Mouse (Mus musculus): Measurements from ENCODE around the gene Dnah6. TPM values are rescaled to one million over a fixed set of nuclear protein-coding genes. Genes with fewer than 3 reads are reported as not detected.

The Dnah6 gene
- polyA plus RNA-seq, 1 experiment from 2014 or later = 0.02 TPM

- ATAC-seq (ENCODE audit: low FRiP score, low TSS enrichment) = no peak
- H3K4me3 ChIP-seq (ENCODE audit: low read depth, low read length) = no peak overlapping the region
- DNase-seq (ENCODE audit: low spot score) = no peak
- no peak for TF ChIP-seq EP300 (optimal IDR thresholded peaks at IDR 0.05)
- no peak for TF ChIP-seq CTCF (IDR thresholded peaks at IDR 0.05; ENCODE audit: low read depth)
- no peaks in the 10 kb centered on the region for H3K9me3 ChIP-seq (ENCODE audit: control insufficient read depth, low read length)
- no peaks in the 10 kb centered on the region for H3K27me3 ChIP-seq (ENCODE audit: control insufficient read depth, insufficient read depth, low read length)
- H3K36me3 ChIP-seq (ENCODE audit: control insufficient read depth, insufficient read depth, low read length) = no peaks in the 10 kb centered on the region
- no peak overlapping the region for H3K27ac ChIP-seq (replicated peaks)
- WGBS = 47% methylated on average over 5 of the region's 5 CpGs
- no peak overlapping the region for H3K9ac ChIP-seq (ENCODE audit: low read length)
- H3K4me2 ChIP-seq (replicated peaks; ENCODE audit: low read depth) = no peak overlapping the region
- H3K4me1 ChIP-seq (replicated peaks; ENCODE audit: control insufficient read depth, insufficient read depth) = no peaks in the 10 kb centered on the region
Measured at GRCm38 (mm10) chr6:73132784-73133183, 88.7 kb downstream of the Dnah6 start.

- no peak overlapping the region for H3K9ac ChIP-seq (ENCODE audit: low read length)
- WGBS = 58% methylated on average over 9 of the region's 9 CpGs
- H3K9me3 ChIP-seq (ENCODE audit: control insufficient read depth, low read length) = no peaks in the 10 kb centered on the region
- no peaks in the 10 kb centered on the region for H3K27me3 ChIP-seq (ENCODE audit: control insufficient read depth, insufficient read depth, low read length)
- H3K27ac ChIP-seq (replicated peaks) = no peak overlapping the region
- H3K36me3 ChIP-seq (ENCODE audit: control insufficient read depth, insufficient read depth, low read length) = no peaks in the 10 kb centered on the region
- no peak overlapping the region for H3K4me3 ChIP-seq (ENCODE audit: low read depth, low read length)
- no peaks in the 10 kb centered on the region for H3K4me1 ChIP-seq (replicated peaks; ENCODE audit: control insufficient read depth, insufficient read depth)
- no peak for ATAC-seq (ENCODE audit: low FRiP score, low TSS enrichment)
- TF ChIP-seq EP300 (optimal IDR thresholded peaks at IDR 0.05) = no peak
- no peak for TF ChIP-seq CTCF (IDR thresholded peaks at IDR 0.05; ENCODE audit: low read depth)
- no peak for DNase-seq (ENCODE audit: low spot score)
- no peak overlapping the region for H3K4me2 ChIP-seq (replicated peaks; ENCODE audit: low read depth)
Measured at GRCm38 (mm10) chr6:73127594-73127993, 93.9 kb downstream of the Dnah6 start.

- H3K36me3 ChIP-seq (ENCODE audit: control insufficient read depth, insufficient read depth, low read length) = no peaks in the 10 kb centered on the region
- H3K4me3 ChIP-seq (ENCODE audit: low read depth, low read length) = no peak overlapping the region
- WGBS = 86% methylated on average over 11 of the region's 11 CpGs
- TF ChIP-seq EP300 (optimal IDR thresholded peaks at IDR 0.05) (no peak), CTCF (IDR thresholded peaks at IDR 0.05; ENCODE audit: low read depth) (no peak)
- H3K4me2 ChIP-seq (replicated peaks; ENCODE audit: low read depth) = no peak overlapping the region
- ATAC-seq (ENCODE audit: low FRiP score, low TSS enrichment) = no peak
- no peaks in the 10 kb centered on the region for H3K9me3 ChIP-seq (ENCODE audit: control insufficient read depth, low read length)
- H3K9ac ChIP-seq (ENCODE audit: low read length) = no peak overlapping the region
- no peak overlapping the region for H3K27ac ChIP-seq (replicated peaks)
- H3K27me3 ChIP-seq (ENCODE audit: control insufficient read depth, insufficient read depth, low read length) = no peaks in the 10 kb centered on the region
- H3K4me1 ChIP-seq (replicated peaks; ENCODE audit: control insufficient read depth, insufficient read depth) = no peaks in the 10 kb centered on the region
- DNase-seq (ENCODE audit: low spot score) = no peak
Measured at GRCm38 (mm10) chr6:73120348-73120747, 101.1 kb downstream of the Dnah6 start.

GRCm38 (mm10) chr6:73113898-73114297, 107.6 kb downstream of the Dnah6 start:
- no peaks in the 10 kb centered on the region for H3K36me3 ChIP-seq (ENCODE audit: control insufficient read depth, insufficient read depth, low read length)
- TF ChIP-seq EP300 (optimal IDR thresholded peaks at IDR 0.05) (no peak), CTCF (IDR thresholded peaks at IDR 0.05; ENCODE audit: low read depth) (no peak)
- no peak overlapping the region for H3K4me2 ChIP-seq (replicated peaks; ENCODE audit: low read depth)
- WGBS = 62% methylated on average over 2 of the region's 2 CpGs
- ATAC-seq (ENCODE audit: low FRiP score, low TSS enrichment) (no peak), DNase-seq (ENCODE audit: low spot score) (no peak)
- H3K9me3 ChIP-seq (ENCODE audit: control insufficient read depth, low read length) = no peaks in the 10 kb centered on the region
- H3K4me3 ChIP-seq (ENCODE audit: low read depth, low read length) = no peak overlapping the region
- H3K27me3 ChIP-seq (ENCODE audit: control insufficient read depth, insufficient read depth, low read length) = no peaks in the 10 kb centered on the region
- no peaks in the 10 kb centered on the region for H3K4me1 ChIP-seq (replicated peaks; ENCODE audit: control insufficient read depth, insufficient read depth)
- no peak overlapping the region for H3K27ac ChIP-seq (replicated peaks)
- H3K9ac ChIP-seq (ENCODE audit: low read length) = no peak overlapping the region

- DNase-seq (ENCODE audit: low spot score) (no peak), ATAC-seq (ENCODE audit: low FRiP score, low TSS enrichment) (no peak)
- no peak overlapping the region for H3K9ac ChIP-seq (ENCODE audit: low read length)
- H3K36me3 ChIP-seq (ENCODE audit: control insufficient read depth, insufficient read depth, low read length) = no peaks in the 10 kb centered on the region
- H3K4me2 ChIP-seq (replicated peaks; ENCODE audit: low read depth) = no peak overlapping the region
- no peak overlapping the region for H3K4me3 ChIP-seq (ENCODE audit: low read depth, low read length)
- 27% methylated on average over 2 of the region's 2 CpGs for WGBS
- TF ChIP-seq EP300 (optimal IDR thresholded peaks at IDR 0.05) (no peak), CTCF (IDR thresholded peaks at IDR 0.05; ENCODE audit: low read depth) (no peak)
- H3K27me3 ChIP-seq (ENCODE audit: control insufficient read depth, insufficient read depth, low read length) = no peaks in the 10 kb centered on the region
- no peaks in the 10 kb centered on the region for H3K9me3 ChIP-seq (ENCODE audit: control insufficient read depth, low read length)
- H3K27ac ChIP-seq (replicated peaks) = no peak overlapping the region
- no peaks in the 10 kb centered on the region for H3K4me1 ChIP-seq (replicated peaks; ENCODE audit: control insufficient read depth, insufficient read depth)
Measured at GRCm38 (mm10) chr6:73113365-73113764, 108.1 kb downstream of the Dnah6 start.

GRCm38 (mm10) chr6:73093133-73093532, 128.3 kb downstream of the Dnah6 start:
- Histone ChIP-seq H3K9me3 (ENCODE audit: control insufficient read depth, low read length) (no peaks in the 10 kb centered on the region), H3K36me3 (ENCODE audit: control insufficient read depth, insufficient read depth, low read length) (no peaks in the 10 kb centered on the region), H3K4me2 (replicated peaks; ENCODE audit: low read depth) (no peak overlapping the region), H3K4me3 (ENCODE audit: low read depth, low read length) (no peak overlapping the region), H3K27me3 (ENCODE audit: control insufficient read depth, insufficient read depth, low read length) (no peaks in the 10 kb centered on the region), H3K27ac (replicated peaks) (no peak overlapping the region), H3K9ac (ENCODE audit: low read length) (no peak overlapping the region), H3K4me1 (replicated peaks; ENCODE audit: control insufficient read depth, insufficient read depth) (no peaks in the 10 kb centered on the region)
- TF ChIP-seq CTCF (IDR thresholded peaks at IDR 0.05; ENCODE audit: low read depth) (no peak), EP300 (optimal IDR thresholded peaks at IDR 0.05) (no peak)
- DNase-seq (ENCODE audit: low spot score) (no peak), ATAC-seq (ENCODE audit: low FRiP score, low TSS enrichment) (no peak)
- WGBS = 95% methylated on average over 4 of the region's 4 CpGs
